10 mouse cellular contexts compared by ENCODE assay signal in genomic region chr2:128152845-128153550, GRCm38 (mm10). TPM values are rescaled to one million over a fixed set of nuclear protein-coding genes. Genes with fewer than 3 reads are reported as not detected.
A peak's percentile ranks its signal among the peaks of the same experiment; 100 is the strongest.
DNase-seq lines count a peak whose midpoint lies in the region; ATAC-seq lines count a peak whose summit lies in the region.
"Had no signal": no experiment of that assay in that cellular context is flagged by ENCODE, and none has a peak within 500 bp of the region (broad histone marks: within the 10 kb centered on the region; RNA-seq: fewer than 3 reads in every experiment).

No protein-coding gene starts in this region.

- ATAC-seq in neural tube, embryonic 13.5 days (ENCODE audit: low read depth): no peak
- ATAC-seq in neural tube, embryonic 15.5 days (ENCODE audit: low FRiP score): no peak
- peak; percentile 43 for ATAC-seq in megakaryocyte progenitor cell, adult 5-6 weeks (replicated peaks; ENCODE audit: poor library complexity)
- ATAC-seq: midbrain, embryonic 16.5 days had no signal

- 81% methylated on average over 16 of the region's 16 CpGs for WGBS in neural tube, embryonic 13.5 days
- WGBS in neural tube, embryonic 15.5 days: 75% methylated on average over 16 of the region's 16 CpGs

- no peak overlapping the region for H3K4me2 ChIP-seq in neural tube, embryonic 13.5 days
- no peak overlapping the region for H3K4me2 ChIP-seq in neural tube, embryonic 15.5 days
- H3K4me2 ChIP-seq: embryonic facial prominence, embryonic 12.5 days; limb, embryonic 15.5 days had no signal

- 0 out of 2 replicates have a peak overlapping the region, but pooled peaks have one; percentile 22 for H3K9ac ChIP-seq in neural tube, embryonic 13.5 days
- H3K9ac ChIP-seq in neural tube, embryonic 15.5 days (replicated peaks): no peak overlapping the region
- H3K9ac ChIP-seq: embryonic facial prominence, embryonic 12.5 days; limb, embryonic 15.5 days had no signal

- peak; percentile 73 for DNase-seq in T-cell, adult 2 months (ENCODE audit: low spot score)
- DNase-seq in thymus, postnatal 4 days: peak; percentile 76
- no peak for DNase-seq in ovary, postnatal 36 days (ENCODE audit: low spot score)
- no peak for DNase-seq in ovary, postnatal 14 days (ENCODE audit: low spot score)

- H3K27ac ChIP-seq in neural tube, embryonic 13.5 days (replicated peaks): peak overlapping the region; percentile 50; the same call in 1 of the 2 replicates
- no peak overlapping the region for H3K27ac ChIP-seq in neural tube, embryonic 15.5 days (replicated peaks)
- H3K27ac ChIP-seq: embryonic facial prominence, embryonic 12.5 days; limb, embryonic 15.5 days had no signal

- H3K4me1 ChIP-seq in neural tube, embryonic 13.5 days (replicated peaks): peaks cover 64% of the 10 kb centered on the region
- H3K4me1 ChIP-seq in neural tube, embryonic 15.5 days: peaks cover 31% of the 10 kb centered on the region

- no peaks in the 10 kb centered on the region for H3K27me3 ChIP-seq in neural tube, embryonic 13.5 days
- H3K27me3 ChIP-seq in neural tube, embryonic 15.5 days (replicated peaks): no peaks in the 10 kb centered on the region
- H3K27me3 ChIP-seq: embryonic facial prominence, embryonic 12.5 days; limb, embryonic 15.5 days had no signal

- peaks cover 26% of the 10 kb centered on the region for H3K36me3 ChIP-seq in neural tube, embryonic 13.5 days
- no peaks in the 10 kb centered on the region for H3K36me3 ChIP-seq in neural tube, embryonic 15.5 days

- H3K9me3 ChIP-seq in neural tube, embryonic 13.5 days: no peaks in the 10 kb centered on the region
- H3K9me3 ChIP-seq in neural tube, embryonic 15.5 days (replicated peaks): no peaks in the 10 kb centered on the region
- H3K9me3 ChIP-seq: embryonic facial prominence, embryonic 12.5 days; limb, embryonic 15.5 days had no signal

- no peak overlapping the region for H3K4me3 ChIP-seq in neural tube, embryonic 13.5 days
- H3K4me3 ChIP-seq in neural tube, embryonic 15.5 days (replicated peaks): no peak overlapping the region
- H3K4me3 ChIP-seq: embryonic facial prominence, embryonic 12.5 days; limb, embryonic 15.5 days had no signal

RNA-seq across cellular contexts. Expression of gene Bcl2l11, which starts 27.2 kb away (rescaled TPM):
- polyA plus RNA-seq in neural tube, embryonic 13.5 days (2015; fragmentation: Nextera tagmentation; extraction: Ambion mirVana): 14.6 and 14.8 TPM in 2 replicates
- polyA plus RNA-seq in neural tube, embryonic 15.5 days (2015; fragmentation: Nextera tagmentation; extraction: Ambion mirVana): 10.1 and 11.8 TPM in 2 replicates
- total RNA-seq in megakaryocyte progenitor cell, adult 5-6 weeks (2015): 10.1 and 11.9 TPM in 2 replicates
- total RNA-seq in megakaryocyte progenitor cell, adult 5-6 weeks (2017): 8.8 and 16.0 TPM in 2 replicates

Comparison
In these comparisons a context has a peak if more than half of its experiments do, and no peak if none do; other contexts are left out.
1. DNase-seq: peak in T-cell, adult 2 months (single experiment) and thymus, postnatal 4 days (single experiment); none in ovary, postnatal 36 days (single experiment) and ovary, postnatal 14 days (single experiment).